18 mouse cellular contexts compared by ENCODE assay signal in genomic region chr6:6015616-6016015, GRCm38 (mm10).
DNase-seq lines count a peak whose midpoint lies in the region; ATAC-seq lines count a peak whose summit lies in the region.
"Had no signal": no experiment of that assay in that cellular context is flagged by ENCODE, and none has a peak within 500 bp of the region (broad histone marks: within the 10 kb centered on the region; RNA-seq: fewer than 3 reads in every experiment).

No protein-coding gene starts in this region.

- no peak overlapping the region for H3K4me3 ChIP-seq in heart, embryonic 12.5 days
- H3K4me3 ChIP-seq in kidney, embryonic 15.5 days (replicated peaks) = no peak overlapping the region
- H3K4me3 ChIP-seq: gastrocnemius, adult 2 months; myocyte had no signal

- H3K4me1 ChIP-seq in heart, embryonic 12.5 days (replicated peaks) = peaks cover 12% of the 10 kb centered on the region; the same call in 1 of the 2 replicates
- no peaks in the 10 kb centered on the region for H3K4me1 ChIP-seq in kidney, embryonic 15.5 days

- no peak overlapping the region for H3K9ac ChIP-seq in heart, embryonic 12.5 days
- H3K9ac ChIP-seq in kidney, embryonic 15.5 days = no peak overlapping the region

- DNase-seq in heart, adult 9 months (ENCODE audit: low spot score in 2 of 2) = no peak
- no peak for DNase-seq in kidney, adult 8-10 months
- DNase-seq in right cerebral cortex, postnatal 25 days = peak; percentile 13
- no peak for DNase-seq in right cerebral cortex, postnatal 14 days
- DNase-seq in urinary bladder, postnatal 36 days (ENCODE audit: low spot score in 2 of 2) = no peak
- no peak for DNase-seq in kidney, postnatal 36 days
- DNase-seq: adrenal gland, postnatal 10 days; B cell, adult 2 months; cerebellum, postnatal 25 days; gastrocnemius, adult 2 months; heart, postnatal 10 days; kidney, adult 18-20 months; layer of hippocampus, postnatal 36 days; liver; lung, adult 2 months had no signal

- H3K36me3 ChIP-seq in heart, embryonic 12.5 days = no peaks in the 10 kb centered on the region
- no peaks in the 10 kb centered on the region for H3K36me3 ChIP-seq in kidney, embryonic 15.5 days

- WGBS in heart, embryonic 12.5 days = 32% methylated on average over 15 of the region's 15 CpGs
- WGBS in kidney, embryonic 15.5 days = 44% methylated on average over 15 of the region's 15 CpGs

- no peak for ATAC-seq in heart, embryonic 12.5 days (ENCODE audit: insufficient number of reproducible peaks, low FRiP score)
- ATAC-seq in kidney, embryonic 15.5 days (replicated peaks; ENCODE audit: low FRiP score) = no peak

- peak overlapping the region; percentile 39 for H3K4me2 ChIP-seq in heart, embryonic 12.5 days
- 0 out of 2 replicates have a peak overlapping the region, but pooled peaks have one; percentile 12 for H3K4me2 ChIP-seq in kidney, embryonic 15.5 days

- H3K9me3 ChIP-seq in heart, embryonic 12.5 days (replicated peaks) = no peaks in the 10 kb centered on the region
- no peaks in the 10 kb centered on the region for H3K9me3 ChIP-seq in kidney, embryonic 15.5 days (replicated peaks)

- no peak overlapping the region for H3K27ac ChIP-seq in heart, embryonic 12.5 days (ENCODE audit: poor library complexity, severe bottlenecking)
- H3K27ac ChIP-seq in kidney, embryonic 15.5 days = no peak overlapping the region
- H3K27ac ChIP-seq: gastrocnemius, adult 2 months had no signal

- H3K27me3 ChIP-seq in heart, embryonic 12.5 days (replicated peaks) = no peaks in the 10 kb centered on the region
- no peaks in the 10 kb centered on the region for H3K27me3 ChIP-seq in kidney, embryonic 15.5 days
